Mouse (Mus musculus): ENCODE results near the gene Mrps16.

DNA sequence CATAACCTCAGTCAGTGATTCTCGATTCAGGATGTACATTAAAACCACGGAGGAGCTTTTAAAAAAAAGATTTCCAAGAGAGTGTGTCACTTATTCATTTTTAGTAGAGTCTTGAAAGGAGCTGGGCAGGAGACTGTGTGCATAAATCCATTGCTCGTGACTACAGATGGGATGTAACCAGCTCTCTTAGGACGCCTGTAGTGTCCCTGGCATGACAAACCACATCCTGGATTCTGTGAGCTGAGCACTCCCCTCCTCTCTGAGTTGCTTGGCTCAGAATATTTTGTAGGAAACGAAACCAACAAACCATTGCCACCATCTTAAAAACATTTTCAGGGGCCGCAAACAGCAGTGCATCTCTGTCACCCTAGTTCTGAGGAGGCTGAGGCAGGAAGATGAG lies 43.5 kb upstream of the Mrps16 start:
- TF ChIP-seq POLR2A (IDR thresholded peaks at IDR 0.05; ENCODE audit: insufficient read depth, low read depth, low read length) = no peak
- no peak for TF ChIP-seq CTCF (IDR thresholded peaks at IDR 0.05; ENCODE audit: insufficient read depth, low read depth, low read length)

Measured in olfactory bulb, adult 2 months (tissue).